Comparison of ENCODE assay signal across 8 mouse cellular contexts in the genomic region with DNA sequence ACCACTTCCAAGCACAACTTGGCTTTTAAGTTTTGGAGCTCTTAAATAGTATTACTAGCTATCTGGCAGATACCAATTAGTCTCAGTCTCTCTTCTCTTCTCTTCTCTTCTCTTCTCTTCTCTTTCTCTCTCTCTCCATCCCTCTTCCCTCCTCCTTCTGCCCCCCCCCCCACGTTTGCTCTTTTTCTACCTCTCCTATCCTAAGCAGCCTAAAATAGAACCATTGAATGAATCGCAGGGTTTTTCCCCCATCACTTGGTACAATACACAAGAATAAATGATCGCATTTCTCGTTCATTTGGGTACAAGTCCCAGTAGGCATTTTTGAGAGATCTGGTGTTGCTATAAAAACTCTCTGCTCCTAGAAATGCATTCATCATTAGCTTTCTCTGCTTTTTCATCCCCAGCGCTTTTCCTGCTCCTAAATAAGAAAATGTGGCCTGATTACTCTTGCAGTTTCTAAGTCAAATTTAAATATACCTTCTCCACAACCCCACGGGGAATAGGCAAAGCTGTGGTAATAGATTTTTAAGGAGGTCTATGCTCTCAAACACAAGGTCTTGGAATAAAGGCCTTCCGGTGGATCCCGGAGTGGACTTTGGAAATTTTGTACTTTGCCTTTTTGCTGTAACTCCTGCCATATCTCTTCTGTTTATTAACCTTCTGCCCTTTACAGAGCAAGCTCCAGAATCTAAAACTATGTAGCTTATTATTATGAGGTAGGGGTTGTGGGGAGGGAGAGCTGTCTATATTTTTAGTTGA. TPM values are rescaled to one million over a fixed set of nuclear protein-coding genes. Genes with fewer than 3 reads are reported as not detected.
DNase-seq lines count a peak whose midpoint lies in the region; ATAC-seq lines count a peak whose summit lies in the region.

No protein-coding gene starts in this region.

- peak overlapping the region; percentile 82 for H3K4me3 ChIP-seq in lung, embryonic 16.5 days (ENCODE audit: low read length)
- peak overlapping the region; percentile 98 for H3K4me3 ChIP-seq in heart, embryonic 16.5 days (ENCODE audit: low read length)
- H3K4me3 ChIP-seq in liver, embryonic 11.5 days (ENCODE audit: low read depth, low read length): peak overlapping the region; percentile 81

- no peak for ATAC-seq in lung, embryonic 16.5 days (ENCODE audit: low read depth)
- ATAC-seq in heart, embryonic 16.5 days (replicated peaks; ENCODE audit: extremely low read depth, insufficient read depth, low FRiP score): no peak
- ATAC-seq in liver, embryonic 11.5 days (replicated peaks; ENCODE audit: low FRiP score): no peak

- H3K9me3 ChIP-seq in lung, embryonic 16.5 days (ENCODE audit: control insufficient read depth, low read length): no peaks in the 10 kb centered on the region
- no peaks in the 10 kb centered on the region for H3K9me3 ChIP-seq in heart, embryonic 16.5 days (replicated peaks; ENCODE audit: control insufficient read depth, low read length)
- H3K9me3 ChIP-seq in liver, embryonic 11.5 days (ENCODE audit: control insufficient read depth, low read length): no peaks in the 10 kb centered on the region

- no peaks in the 10 kb centered on the region for H3K27me3 ChIP-seq in lung, embryonic 16.5 days (ENCODE audit: control insufficient read depth, insufficient read depth, low read depth, low read length)
- no peaks in the 10 kb centered on the region for H3K27me3 ChIP-seq in heart, embryonic 16.5 days (ENCODE audit: control insufficient read depth, insufficient read depth, low read length)
- H3K27me3 ChIP-seq in liver, embryonic 11.5 days (replicated peaks; ENCODE audit: control insufficient read depth, insufficient read depth, low read length): no peaks in the 10 kb centered on the region

- peak overlapping the region; percentile 81 for H3K27ac ChIP-seq in lung, embryonic 16.5 days (ENCODE audit: low read length)
- H3K27ac ChIP-seq in heart, embryonic 16.5 days (ENCODE audit: low read length): peak overlapping the region; percentile 85
- H3K27ac ChIP-seq in liver, embryonic 11.5 days (ENCODE audit: low read depth, low read length): peak overlapping the region; percentile 68

- H3K9ac ChIP-seq in lung, embryonic 16.5 days (ENCODE audit: low read length): peak overlapping the region; percentile 61
- peak overlapping the region; percentile 81 for H3K9ac ChIP-seq in heart, embryonic 16.5 days (ENCODE audit: low read length)
- peak overlapping the region; percentile 72 for H3K9ac ChIP-seq in liver, embryonic 11.5 days (ENCODE audit: low read depth, low read length)

- WGBS in lung, embryonic 16.5 days: 16% methylated on average over 8 of the region's 8 CpGs
- WGBS in heart, embryonic 16.5 days: 29% methylated on average over 8 of the region's 8 CpGs
- WGBS in liver, embryonic 11.5 days: 48% methylated on average over 8 of the region's 8 CpGs

- no peak for DNase-seq in lung, postnatal 4 days
- no peak for DNase-seq in liver, embryonic 11.5 days (ENCODE audit: low spot score)
- peak; percentile 46 for DNase-seq in yolk sac, embryonic 10.5 days (ENCODE audit: low spot score)
- no peak for DNase-seq in layer of hippocampus, postnatal 10 days (ENCODE audit: low spot score in 2 of 2)
- DNase-seq in testis, postnatal 14 days (ENCODE audit: low spot score): no peak
- no peak for DNase-seq in cerebellum, adult 11-12 months

- H3K36me3 ChIP-seq in lung, embryonic 16.5 days (ENCODE audit: control insufficient read depth, insufficient read depth, low read length): no peaks in the 10 kb centered on the region
- no peaks in the 10 kb centered on the region for H3K36me3 ChIP-seq in heart, embryonic 16.5 days (ENCODE audit: control insufficient read depth, insufficient read depth)
- H3K36me3 ChIP-seq in liver, embryonic 11.5 days (ENCODE audit: control insufficient read depth, insufficient read depth, low read length): no peaks in the 10 kb centered on the region

- peaks cover 23% of the 10 kb centered on the region for H3K4me1 ChIP-seq in lung, embryonic 16.5 days (replicated peaks; ENCODE audit: control insufficient read depth, insufficient read depth, low read length)
- peaks cover 39% of the 10 kb centered on the region for H3K4me1 ChIP-seq in heart, embryonic 16.5 days (ENCODE audit: control insufficient read depth, insufficient read depth, low read length)
- H3K4me1 ChIP-seq in liver, embryonic 11.5 days (replicated peaks; ENCODE audit: control insufficient read depth, insufficient read depth, low read length): peaks cover 12% of the 10 kb centered on the region

- peak overlapping the region; percentile 61 for H3K4me2 ChIP-seq in lung, embryonic 16.5 days (ENCODE audit: low read depth, low read length)
- peak overlapping the region; percentile 77 for H3K4me2 ChIP-seq in heart, embryonic 16.5 days (ENCODE audit: low read depth, low read length)
- H3K4me2 ChIP-seq in liver, embryonic 11.5 days: peak overlapping the region; percentile 80

RNA-seq across cellular contexts. Expression of a gene that starts 1.2 kb away (rescaled TPM):
- polyA plus RNA-seq in lung, embryonic 16.5 days (2015; fragmentation: Nextera tagmentation; extraction: Ambion mirVana): 46.1 and 46.6 TPM in 2 replicates
- 30.4 and 30.6 TPM in 2 replicates for polyA plus RNA-seq in heart, embryonic 16.5 days (2015; fragmentation: Nextera tagmentation; extraction: Ambion mirVana)
- 25.2 and 26.8 TPM in 2 replicates for polyA plus RNA-seq in liver, embryonic 11.5 days (2014; fragmentation: Nextera tagmentation; extraction: Ambion mirVana)
- total RNA-seq in layer of hippocampus, postnatal 10 days (2021): 10 to 100 TPM; 21.4 to 23.6 TPM

RNA-seq across cellular contexts. Expression of a gene that starts 27.5 kb away (rescaled TPM):
- 8.1 and 8.9 TPM in 2 replicates for polyA plus RNA-seq in lung, embryonic 16.5 days (2015; fragmentation: Nextera tagmentation; extraction: Ambion mirVana)
- 7.9 TPM in 2 replicates for polyA plus RNA-seq in heart, embryonic 16.5 days (2015; fragmentation: Nextera tagmentation; extraction: Ambion mirVana)
- polyA plus RNA-seq in liver, embryonic 11.5 days (2014; fragmentation: Nextera tagmentation; extraction: Ambion mirVana): 24.7 and 25.2 TPM in 2 replicates
- total RNA-seq in layer of hippocampus, postnatal 10 days (2021): 10 to 100 TPM; 14.3 to 16.4 TPM
